Mouse (Mus musculus) right cerebral cortex, adult 2 months (tissue): ENCODE measurements around the gene Kcp.

ENCODE experiments used
- DNase-seq, 2 experiments: peaks; one replicate each; pipeline ENCODE4 v3.0.0; 2021 to 2022; ENCODE audit warnings: low spot score in 2 of 2

The Kcp gene

GRCm38 (mm10) chr6:29523301-29524033 lies 15.7 kb upstream of the Kcp start:
- DNase-seq: no peak

DNA sequence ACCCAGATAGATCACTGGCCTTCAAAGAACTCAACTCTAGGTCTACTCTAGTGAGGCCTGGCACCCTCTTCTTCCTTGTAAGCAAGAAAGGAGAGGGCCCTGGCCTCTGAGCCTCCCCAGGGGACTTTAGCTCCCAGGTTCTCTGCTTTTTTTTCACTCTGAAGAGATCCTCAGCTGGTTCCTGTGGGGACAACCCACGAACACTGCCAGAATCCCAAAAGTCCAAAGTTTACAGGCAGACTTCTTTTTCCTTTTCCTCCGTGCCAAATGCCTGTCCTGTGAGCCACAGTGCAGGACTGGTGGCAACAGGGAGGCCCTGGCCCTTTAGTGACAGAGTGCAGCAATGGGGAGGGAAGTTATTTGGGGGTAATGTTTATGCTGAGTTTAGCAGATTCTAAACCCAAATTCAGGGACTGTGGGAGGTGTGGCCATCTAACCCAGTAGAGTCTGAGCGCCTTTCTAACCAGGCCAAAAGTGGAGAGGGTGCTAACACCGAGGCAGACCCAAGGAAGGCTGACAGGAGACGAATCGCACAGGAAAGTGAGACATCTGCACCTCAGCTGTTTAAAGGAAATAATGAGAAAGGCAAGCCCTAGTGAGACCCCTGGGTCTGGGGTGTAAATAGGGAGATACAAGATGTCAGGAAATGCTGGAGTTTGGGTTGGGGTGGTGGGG lies 15.0 kb upstream of the Kcp start:
- DNase-seq: no peak

- DNase-seq: peak; percentile 63 to 72
Observed at GRCm38 (mm10) chr6:29517139-29517538, 9.4 kb upstream of the Kcp start.

GRCm38 (mm10) chr6:29513284-29513683 lies 5.5 kb upstream of the Kcp start:
- no peak for DNase-seq

GRCm38 (mm10) chr6:29509086-29509485 lies 1.3 kb upstream of the Kcp start:
- no peak for DNase-seq

DNA sequence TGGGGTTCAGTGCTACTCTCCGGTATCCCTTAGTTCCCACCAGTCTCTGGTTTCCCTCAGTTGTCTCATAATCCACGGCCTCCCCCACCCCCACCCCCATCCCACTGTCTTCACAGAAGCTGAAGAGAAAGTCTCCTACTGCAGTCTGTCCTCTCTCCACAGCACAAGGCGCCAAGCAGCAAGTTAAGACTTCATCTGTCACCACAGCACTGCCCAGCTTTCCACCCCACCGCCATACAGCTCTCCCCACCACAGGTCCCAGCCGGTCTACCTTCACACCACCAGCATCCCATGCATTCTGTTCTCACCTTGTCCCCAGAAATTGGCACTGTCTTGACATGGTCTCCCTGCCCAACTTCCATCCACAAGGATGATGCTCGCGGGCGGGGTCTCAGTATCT lies 918 bp downstream of the Kcp start:
- DNase-seq: no peak

DNA sequence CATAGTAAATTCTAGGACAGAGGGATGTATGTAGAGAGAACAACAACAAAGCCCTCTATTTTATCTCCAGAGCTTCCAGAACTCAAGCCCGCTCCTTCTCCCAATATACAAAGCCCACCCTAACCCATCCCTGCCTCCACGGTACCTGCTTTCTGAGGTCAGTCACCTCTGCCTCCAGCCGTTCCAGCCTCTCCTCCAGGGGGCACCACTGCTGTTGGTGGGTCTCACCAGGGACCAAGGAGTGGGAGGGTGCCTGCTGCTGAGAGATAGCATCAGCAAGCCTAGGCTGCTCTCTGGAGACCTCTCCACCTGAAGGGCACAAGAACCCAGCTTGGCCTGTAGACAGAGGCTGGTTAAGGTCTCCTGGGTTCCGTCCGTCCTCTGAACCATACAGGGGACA lies 2.3 kb downstream of the Kcp start:
- DNase-seq: no peak

DNA sequence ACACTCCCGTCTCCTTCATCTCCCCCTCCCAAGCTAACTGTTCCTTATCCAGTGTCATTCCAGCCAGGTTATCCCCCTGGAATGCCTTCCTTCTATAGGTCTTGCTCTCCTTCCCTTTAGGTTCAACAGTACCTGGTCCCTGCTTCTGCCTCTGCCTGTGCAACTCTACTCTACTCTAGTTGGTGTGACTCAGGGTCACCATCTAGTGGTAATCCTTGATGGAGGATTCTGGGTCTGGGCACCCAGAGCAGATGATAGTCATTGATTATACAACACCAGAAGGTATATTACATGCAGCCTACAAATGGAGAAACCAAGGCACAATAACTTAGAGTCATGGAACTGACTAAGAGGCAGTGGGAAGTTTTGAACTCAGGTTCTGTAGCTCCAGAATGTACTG lies 6.2 kb downstream of the Kcp start:
- no peak for DNase-seq

DNA sequence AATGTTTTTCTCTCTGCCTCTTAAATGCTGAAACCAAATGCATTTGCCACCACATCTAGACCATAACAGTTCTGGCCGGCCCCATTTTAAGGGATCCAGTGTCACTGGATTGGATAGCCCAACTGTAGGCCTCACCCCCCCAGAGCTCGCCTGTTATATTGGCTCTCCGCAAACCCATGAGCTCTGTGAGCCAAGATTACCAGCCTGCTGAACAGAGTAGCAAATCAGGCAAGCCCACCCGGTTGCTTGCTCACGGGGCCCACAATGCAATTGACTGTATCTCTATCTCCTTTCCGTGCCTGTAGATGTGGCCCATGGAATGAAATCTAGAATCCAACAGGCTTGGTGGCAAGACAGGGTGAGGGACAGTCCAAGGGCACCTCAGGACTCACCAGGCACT lies 6.9 kb downstream of the Kcp start:
- no peak for DNase-seq

DNA sequence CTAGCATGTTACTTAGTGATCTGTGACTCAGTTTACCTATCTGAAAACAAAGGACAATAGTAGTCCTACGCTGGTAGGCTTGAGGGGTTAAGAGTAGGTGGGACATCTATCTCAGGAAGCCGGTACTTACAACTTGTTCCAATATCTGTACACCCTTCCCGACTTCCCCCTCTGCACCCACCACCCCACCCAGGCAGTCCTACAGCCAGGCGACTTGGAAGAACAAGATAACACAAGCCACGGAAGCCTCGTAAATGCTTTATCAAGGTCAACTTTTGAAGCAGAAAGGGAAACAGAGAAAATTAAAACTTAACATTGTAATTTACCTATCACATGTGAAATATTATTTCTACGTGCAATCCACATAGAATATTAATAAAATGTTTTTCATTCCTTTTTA lies 7.6 kb downstream of the Kcp start:
- DNase-seq: no peak

DNA sequence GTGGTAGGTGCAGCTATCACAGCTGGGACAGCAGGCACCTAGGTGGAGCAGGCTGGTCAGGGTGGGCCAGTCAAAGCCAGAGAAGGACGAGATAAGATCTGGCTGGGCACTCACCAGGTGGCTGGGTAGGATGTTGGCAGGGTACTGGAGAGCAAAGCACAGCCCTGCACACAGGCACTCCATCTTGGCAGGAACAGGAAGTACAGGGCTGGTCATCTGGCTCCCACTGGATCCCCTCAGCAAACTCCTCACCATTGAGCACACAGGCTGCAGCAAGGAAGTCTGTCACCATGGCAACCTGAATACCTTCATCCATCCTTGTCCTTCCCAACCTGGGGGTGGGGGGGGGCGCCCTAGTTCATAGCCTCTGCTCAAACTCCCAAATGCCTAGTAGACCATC lies 10.0 kb downstream of the Kcp start:
- no peak for DNase-seq

DNA sequence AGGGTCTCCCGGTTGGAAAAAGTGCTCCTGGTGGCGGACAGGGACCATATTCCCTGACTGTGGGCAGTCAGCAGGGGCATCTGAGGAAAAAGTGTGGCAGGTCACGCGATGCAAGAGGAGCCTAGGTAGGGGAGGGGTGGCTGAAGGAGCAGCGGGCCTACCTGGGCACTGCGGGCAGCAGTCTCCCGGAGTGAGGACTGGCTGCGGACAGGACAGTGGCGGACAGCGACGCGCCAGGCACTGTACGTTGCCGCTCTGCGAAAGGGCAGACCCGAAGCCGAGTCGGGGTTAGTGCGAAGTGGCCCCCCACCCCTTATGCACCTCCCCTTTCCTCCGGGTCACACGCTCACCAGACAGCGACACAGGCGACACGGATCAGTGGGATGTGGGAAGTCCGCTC lies 11.5 kb downstream of the Kcp start:
- DNase-seq: no peak

DNA sequence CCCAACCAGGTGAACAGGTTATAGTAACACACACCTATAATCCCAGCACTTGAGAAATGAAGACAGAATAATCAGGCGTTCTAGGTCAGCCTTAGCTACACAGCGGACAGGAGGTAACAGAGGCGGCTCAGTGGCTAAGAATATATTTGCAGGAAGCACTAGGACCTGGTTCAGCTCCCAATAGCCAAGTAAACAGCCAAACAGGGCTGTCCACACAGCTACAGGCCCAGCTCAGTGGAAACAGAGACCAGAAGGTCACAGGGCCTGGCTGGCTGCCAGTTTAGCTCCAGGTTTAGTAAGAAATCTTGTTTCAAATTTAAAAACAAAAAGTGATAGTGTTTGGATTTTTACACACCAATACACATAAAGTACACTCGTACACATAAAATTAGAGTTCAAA lies 13.7 kb downstream of the Kcp start:
- DNase-seq: no peak

GRCm38 (mm10) chr6:29485951-29486350 lies 21.8 kb downstream of the Kcp start:
- no peak for DNase-seq

DNA sequence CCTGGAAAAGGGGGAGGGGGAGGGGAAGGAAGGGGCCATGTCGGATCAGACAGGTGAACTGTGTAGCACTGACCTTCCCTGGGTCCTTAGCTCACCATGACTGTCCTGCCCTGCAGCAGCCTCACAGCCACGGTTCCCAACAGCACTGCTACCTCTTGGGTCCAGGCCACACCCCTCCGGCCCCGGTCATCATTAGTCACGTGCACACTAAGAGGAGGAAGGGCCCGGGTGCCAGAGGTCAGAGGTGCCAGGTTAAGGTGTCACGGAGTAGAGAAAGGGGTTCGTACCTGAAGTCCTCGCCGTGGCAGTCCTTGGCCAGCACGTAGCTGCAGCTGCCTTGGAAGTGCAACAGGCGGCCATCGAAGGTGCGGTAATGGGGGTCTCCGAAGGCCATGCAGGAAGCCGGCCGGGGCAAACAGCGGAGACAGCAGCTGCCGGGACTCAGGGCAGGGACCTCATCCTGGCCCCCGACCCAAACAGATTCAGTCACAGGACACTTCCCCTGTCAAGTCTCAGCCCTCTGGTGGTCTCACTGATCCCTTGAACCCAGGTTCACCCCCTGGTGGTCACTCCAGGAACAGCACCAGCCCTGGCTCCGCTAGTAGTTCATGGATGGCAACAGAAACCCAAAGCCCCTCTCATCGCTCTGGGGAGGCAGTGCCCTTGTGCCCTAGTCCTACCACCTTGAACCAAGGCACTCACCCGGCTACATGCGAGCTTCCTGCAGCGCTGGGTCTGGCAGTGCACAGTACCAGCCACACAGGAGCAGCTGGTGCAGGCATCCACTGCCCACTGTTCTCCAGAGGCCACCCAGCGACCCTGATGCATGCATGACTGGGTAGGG lies 22.8 kb downstream of the Kcp start:
- DNase-seq: peak; percentile 29 to 60

- DNase-seq: no peak
Observed at GRCm38 (mm10) chr6:29482691-29483090, 25.1 kb downstream of the Kcp start.

GRCm38 (mm10) chr6:29474736-29475135 lies 33.0 kb downstream of the Kcp start:
- DNase-seq: no peak

GRCm38 (mm10) chr6:29473941-29474691 lies 33.6 kb downstream of the Kcp start:
- DNase-seq: peak; percentile 68 to 80

DNA sequence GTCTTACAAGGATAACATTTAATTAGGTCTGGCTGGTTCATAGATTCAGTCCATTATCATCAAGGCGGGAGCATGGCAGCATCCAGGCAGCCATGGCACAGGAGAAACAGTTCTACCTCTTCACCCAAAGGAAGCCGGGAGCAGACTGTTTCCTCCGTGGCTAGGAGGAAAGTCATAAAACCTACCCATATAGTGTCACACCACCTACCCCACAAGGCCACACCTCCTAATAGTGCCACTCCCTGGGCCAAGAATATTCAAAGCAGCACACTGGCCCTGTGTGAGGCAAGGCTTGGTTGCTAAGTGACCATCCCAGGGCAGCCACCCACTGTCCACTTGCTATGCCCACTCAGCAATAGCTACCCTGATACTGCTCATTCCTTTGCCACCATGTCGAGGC lies 36.6 kb downstream of the Kcp start, which contains the start of gene Atp6v1fnb:
Gene Atp6v1fnb (plus strand): TSS at position 301 of the 400 bp plus-strand sequence.
- no peak for DNase-seq

- DNase-seq: no peak
Observed at GRCm38 (mm10) chr6:29468851-29469250, 38.9 kb downstream of the Kcp start.

- DNase-seq: peak; percentile 91 to 94
Observed at GRCm38 (mm10) chr6:29467583-29468354, 40.0 kb downstream of the Kcp start, which contains the start of gene Atp6v1f. Gene Atp6v1f (plus strand): TSS chr6:29467718.
